Comparison of ENCODE assay signal across 10 mouse cellular contexts in genomic region chr12:110377734-110378133, GRCm38 (mm10).
A peak's percentile ranks its signal among the peaks of the same experiment; 100 is the strongest.
DNase-seq lines count a peak whose midpoint lies in the region; ATAC-seq and TF ChIP-seq lines count a peak whose summit lies in the region.
"Had no signal": no experiment of that assay in that cellular context is flagged by ENCODE, and none has a peak within 500 bp of the region (broad histone marks: within the 10 kb centered on the region; RNA-seq: fewer than 3 reads in every experiment).

No protein-coding gene starts in this region.

- WGBS in liver, adult 2 months: 64% methylated on average over 10 of the region's 10 CpGs
- 64% methylated on average over 10 of the region's 10 CpGs for WGBS in liver, embryonic 11.5 days
- 51% methylated on average over 10 of the region's 10 CpGs for WGBS in olfactory bulb, adult 2 months

- no peak for TF ChIP-seq POLR2A in liver, adult 2 months (IDR thresholded peaks at IDR 0.05; ENCODE audit: extremely low read depth, insufficient read depth, low read length)
- no peak for TF ChIP-seq POLR2A in olfactory bulb, adult 2 months (IDR thresholded peaks at IDR 0.05; ENCODE audit: insufficient read depth, low read depth, low read length)

- no peak overlapping the region for H3K27ac ChIP-seq in liver, adult 2 months (replicated peaks; ENCODE audit: insufficient read depth, low read depth, low read length)
- H3K27ac ChIP-seq in liver, embryonic 11.5 days (ENCODE audit: low read depth, low read length): no peak overlapping the region
- no peak overlapping the region for H3K27ac ChIP-seq in olfactory bulb, adult 2 months (ENCODE audit: insufficient read depth, low read depth, low read length)
- H3K27ac ChIP-seq: hindbrain, embryonic 15.5 days had no signal

- H3K9ac ChIP-seq in liver, adult 2 months (ENCODE audit: low read depth, low read length): no peak overlapping the region
- no peak overlapping the region for H3K9ac ChIP-seq in liver, embryonic 11.5 days (ENCODE audit: low read depth, low read length)
- H3K9ac ChIP-seq: hindbrain, embryonic 15.5 days had no signal

- no peaks in the 10 kb centered on the region for H3K4me1 ChIP-seq in liver, adult 2 months (ENCODE audit: control insufficient read depth, insufficient read depth, low read length)
- H3K4me1 ChIP-seq in liver, embryonic 11.5 days (replicated peaks; ENCODE audit: control insufficient read depth, insufficient read depth, low read length): no peaks in the 10 kb centered on the region
- H3K4me1 ChIP-seq in olfactory bulb, adult 2 months (ENCODE audit: control insufficient read depth, insufficient read depth, low read length): peaks cover 19% of the 10 kb centered on the region

- H3K36me3 ChIP-seq in liver, adult 2 months (ENCODE audit: control insufficient read depth, insufficient read depth, low read length): no peaks in the 10 kb centered on the region
- no peaks in the 10 kb centered on the region for H3K36me3 ChIP-seq in liver, embryonic 11.5 days (ENCODE audit: control insufficient read depth, insufficient read depth, low read length)
- H3K36me3 ChIP-seq: hindbrain, embryonic 15.5 days had no signal

- TF ChIP-seq CTCF in liver, adult 2 months (IDR thresholded peaks at IDR 0.05; ENCODE audit: low read depth, low read length): peak; percentile 82
- TF ChIP-seq CTCF in olfactory bulb, adult 2 months (IDR thresholded peaks at IDR 0.05; ENCODE audit: insufficient read depth, low read depth, low read length): peak; percentile 62; the same call in 1 of the 2 replicates

- H3K27me3 ChIP-seq in liver, adult 2 months (ENCODE audit: control insufficient read depth, insufficient read depth, low read length): 0 out of 2 replicates have a peak, but pooled peaks cover 5% of the 10 kb centered on the region
- H3K27me3 ChIP-seq in liver, embryonic 11.5 days (replicated peaks; ENCODE audit: control insufficient read depth, insufficient read depth, low read length): peaks cover 21% of the 10 kb centered on the region

- H3K9me3 ChIP-seq in liver, embryonic 11.5 days (ENCODE audit: control insufficient read depth, low read length): no peaks in the 10 kb centered on the region
- H3K9me3 ChIP-seq: hindbrain, embryonic 15.5 days had no signal

- no peak for ATAC-seq in liver, embryonic 11.5 days (replicated peaks; ENCODE audit: low FRiP score)
- ATAC-seq in granulocyte monocyte progenitor cell, adult 5-6 weeks (replicated peaks; ENCODE audit: poor library complexity, severe bottlenecking): 0 out of 2 replicates have a peak, but pooled peaks have one; percentile 35

- H3K4me2 ChIP-seq in liver, embryonic 11.5 days: no peak overlapping the region
- H3K4me2 ChIP-seq: hindbrain, embryonic 15.5 days had no signal

- peak; percentile 36 to 43 for DNase-seq in frontal cortex, postnatal 25 days (ENCODE audit: low spot score in 2 of 2)
- no peak for DNase-seq in frontal cortex, postnatal 14 days (ENCODE audit: low spot score in 2 of 2)
- peak; percentile 4 for DNase-seq in liver, adult 2 months (ENCODE audit: extremely low read depth, low read depth, low spot score)
- DNase-seq in liver, embryonic 11.5 days (ENCODE audit: low spot score): no peak
- peak; percentile 67 for DNase-seq in R1 (ENCODE audit: low read depth, low spot score)
- DNase-seq in neural tube, embryonic 10.5 days (ENCODE audit: extremely low spot score, low spot score): no peak

- H3K4me3 ChIP-seq in liver, adult 2 months (ENCODE audit: insufficient read depth, low read depth, low read length): no peak overlapping the region
- H3K4me3 ChIP-seq in liver, embryonic 11.5 days (ENCODE audit: low read depth, low read length): no peak overlapping the region
- no peak overlapping the region for H3K4me3 ChIP-seq in olfactory bulb, adult 2 months (ENCODE audit: insufficient read depth, low read depth, low read length)
- H3K4me3 ChIP-seq: hindbrain, embryonic 15.5 days; myocyte had no signal

- no peaks in the 10 kb centered on the region for H3K79me2 ChIP-seq in liver, adult 2 months (ENCODE audit: control insufficient read depth, insufficient read depth, low read length)

Comparison
In these comparisons a context has a peak if more than half of its experiments do, and no peak if none do; other contexts are left out.
1. DNase-seq: peak in frontal cortex, postnatal 25 days (2 of 2), liver, adult 2 months (single experiment) and R1 (single experiment); none in frontal cortex, postnatal 14 days (0 of 2), liver, embryonic 11.5 days (single experiment) and neural tube, embryonic 10.5 days (single experiment).